Mouse (Mus musculus): Measurements from ENCODE around the gene Vamp2. TPM values are rescaled to one million over a fixed set of nuclear protein-coding genes. Genes with fewer than 3 reads are reported as not detected.

Vamp2 gene
- polyA plus RNA-seq, 1 experiment from 2014 or later, result 85.0 TPM

GRCm38 (mm10) chr11:69096987-69097900 lies 9.0 kb downstream of the Vamp2 start:
- Histone ChIP-seq H3K9me3 (no peaks in the 10 kb centered on the region), H3K36me3 (peaks cover 23% of the 10 kb centered on the region), H3K27ac (peak overlapping the region; percentile 84), H3K4me1 (peaks cover 44% of the 10 kb centered on the region), H3K4me3 (peak overlapping the region; percentile 57), H3K9ac (peak overlapping the region; percentile 25; the same call in 1 of the 2 replicates), H3K4me2 (replicated peaks) (peak overlapping the region; percentile 81), H3K27me3 (no peaks in the 10 kb centered on the region)
- ATAC-seq (ENCODE audit: insufficient number of reproducible peaks, insufficient read depth, low FRiP score, low TSS enrichment), result peak; percentile 30; the same call in 1 of the 2 replicates
- 3% methylated on average over 29 of the region's 29 CpGs for WGBS

- Histone ChIP-seq H3K4me1 (peaks cover 44% of the 10 kb centered on the region), H3K9me3 (no peaks in the 10 kb centered on the region), H3K4me2 (replicated peaks) (peak overlapping the region; percentile 81), H3K36me3 (peaks cover 28% of the 10 kb centered on the region), H3K4me3 (peak overlapping the region; percentile 57), H3K27me3 (no peaks in the 10 kb centered on the region), H3K27ac (peak overlapping the region; percentile 84), H3K9ac (peak overlapping the region; percentile 53; the same call in 1 of the 2 replicates)
- WGBS, result 25% methylated on average over 8 of the region's 8 CpGs
- ATAC-seq (ENCODE audit: insufficient number of reproducible peaks, insufficient read depth, low FRiP score, low TSS enrichment), result no peak
Observed at GRCm38 (mm10) chr11:69098039-69098761, 9.9 kb downstream of the Vamp2 start.

GRCm38 (mm10) chr11:69098762-69099091 lies 10.4 kb downstream of the Vamp2 start:
- no peaks in the 10 kb centered on the region for H3K27me3 ChIP-seq
- H3K36me3 ChIP-seq, result peaks cover 33% of the 10 kb centered on the region
- WGBS, result under 1% methylated on average over 19 of the region's 19 CpGs
- peak overlapping the region; percentile 53 for H3K9ac ChIP-seq
- H3K4me2 ChIP-seq (replicated peaks), result peak overlapping the region; percentile 81
- H3K4me1 ChIP-seq, result peaks cover 44% of the 10 kb centered on the region
- peak overlapping the region; percentile 86 for H3K27ac ChIP-seq
- peak overlapping the region; percentile 47 for H3K4me3 ChIP-seq
- ATAC-seq (ENCODE audit: insufficient number of reproducible peaks, insufficient read depth, low FRiP score, low TSS enrichment), result no peak; the same call in 1 of the 2 replicates
- H3K9me3 ChIP-seq, result no peaks in the 10 kb centered on the region

- 1% methylated on average over 22 of the region's 22 CpGs for WGBS
- H3K4me2 ChIP-seq (replicated peaks), result peak overlapping the region; percentile 81
- H3K36me3 ChIP-seq, result peaks cover 39% of the 10 kb centered on the region
- H3K9me3 ChIP-seq, result no peaks in the 10 kb centered on the region
- peak overlapping the region; percentile 53 for H3K9ac ChIP-seq
- peak overlapping the region; percentile 86 for H3K27ac ChIP-seq
- H3K27me3 ChIP-seq, result no peaks in the 10 kb centered on the region
- no peak for ATAC-seq (ENCODE audit: insufficient number of reproducible peaks, insufficient read depth, low FRiP score, low TSS enrichment)
- peak overlapping the region; percentile 47 for H3K4me3 ChIP-seq
- H3K4me1 ChIP-seq, result peaks cover 44% of the 10 kb centered on the region
Observed at GRCm38 (mm10) chr11:69099177-69099914, 11.1 kb downstream of the Vamp2 start.

GRCm38 (mm10) chr11:69099915-69100345 lies 11.6 kb downstream of the Vamp2 start:
- Histone ChIP-seq H3K4me1 (peaks cover 44% of the 10 kb centered on the region), H3K4me3 (peak overlapping the region; percentile 47), H3K27ac (peak overlapping the region; percentile 86), H3K27me3 (no peaks in the 10 kb centered on the region), H3K4me2 (replicated peaks) (peak overlapping the region; percentile 81), H3K9me3 (no peaks in the 10 kb centered on the region), H3K36me3 (peaks cover 45% of the 10 kb centered on the region), H3K9ac (peak overlapping the region; percentile 53)
- ATAC-seq (ENCODE audit: insufficient number of reproducible peaks, insufficient read depth, low FRiP score, low TSS enrichment), result peak; percentile 24; the same call in 1 of the 2 replicates
- under 1% methylated on average over 23 of the region's 23 CpGs for WGBS

GRCm38 (mm10) chr11:69100639-69101360 lies 12.5 kb downstream of the Vamp2 start:
- no peaks in the 10 kb centered on the region for H3K9me3 ChIP-seq
- peak overlapping the region; percentile 53; the same call in 1 of the 2 replicates for H3K9ac ChIP-seq
- H3K27me3 ChIP-seq, result no peaks in the 10 kb centered on the region
- peaks cover 44% of the 10 kb centered on the region for H3K4me1 ChIP-seq
- peak overlapping the region; percentile 86 for H3K27ac ChIP-seq
- H3K4me3 ChIP-seq, result no peak overlapping the region
- peak overlapping the region; percentile 81 for H3K4me2 ChIP-seq (replicated peaks)
- 88% methylated on average over 20 of the region's 20 CpGs for WGBS
- no peak for ATAC-seq (ENCODE audit: insufficient number of reproducible peaks, insufficient read depth, low FRiP score, low TSS enrichment)
- H3K36me3 ChIP-seq, result peaks cover 54% of the 10 kb centered on the region

GRCm38 (mm10) chr11:69101604-69102402 lies 13.5 kb downstream of the Vamp2 start:
- H3K27me3 ChIP-seq, result no peaks in the 10 kb centered on the region
- 89% methylated on average over 21 of the region's 21 CpGs for WGBS
- H3K9me3 ChIP-seq, result no peaks in the 10 kb centered on the region
- no peak for ATAC-seq (ENCODE audit: insufficient number of reproducible peaks, insufficient read depth, low FRiP score, low TSS enrichment)
- H3K4me3 ChIP-seq, result no peak overlapping the region
- peaks cover 36% of the 10 kb centered on the region for H3K4me1 ChIP-seq
- H3K27ac ChIP-seq, result no peak overlapping the region
- no peak overlapping the region for H3K4me2 ChIP-seq (replicated peaks)
- H3K9ac ChIP-seq, result no peak overlapping the region
- peaks cover 64% of the 10 kb centered on the region for H3K36me3 ChIP-seq

- Histone ChIP-seq H3K27ac (no peak overlapping the region), H3K27me3 (no peaks in the 10 kb centered on the region), H3K4me1 (peaks cover 31% of the 10 kb centered on the region), H3K9ac (no peak overlapping the region), H3K4me3 (no peak overlapping the region), H3K4me2 (replicated peaks) (no peak overlapping the region), H3K9me3 (no peaks in the 10 kb centered on the region), H3K36me3 (peaks cover 69% of the 10 kb centered on the region)
- 92% methylated on average over 7 of the region's 7 CpGs for WGBS
- ATAC-seq (ENCODE audit: insufficient number of reproducible peaks, insufficient read depth, low FRiP score, low TSS enrichment), result no peak
Observed at GRCm38 (mm10) chr11:69102403-69102725, 14.1 kb downstream of the Vamp2 start.

GRCm38 (mm10) chr11:69103121-69103520 lies 14.8 kb downstream of the Vamp2 start:
- Histone ChIP-seq H3K4me3 (no peak overlapping the region), H3K36me3 (peaks cover 77% of the 10 kb centered on the region), H3K9me3 (no peaks in the 10 kb centered on the region), H3K4me1 (peaks cover 23% of the 10 kb centered on the region), H3K4me2 (replicated peaks) (no peak overlapping the region), H3K27ac (no peak overlapping the region), H3K27me3 (no peaks in the 10 kb centered on the region), H3K9ac (no peak overlapping the region)
- 93% methylated on average over 14 of the region's 14 CpGs for WGBS
- ATAC-seq (ENCODE audit: insufficient number of reproducible peaks, insufficient read depth, low FRiP score, low TSS enrichment), result no peak

All from embryonic facial prominence, embryonic 12.5 days (tissue).